Mouse (Mus musculus): ENCODE measurements around the gene Oxgr1. TPM values are rescaled to one million over a fixed set of nuclear protein-coding genes. Genes with fewer than 3 reads are reported as not detected.
"Not testable (repeated sequence)": the region's sequence is repeated elsewhere in the genome, so short reads cannot be mapped to it uniquely, and the experiment has no call there.

The Oxgr1 gene
- polyA plus RNA-seq, 1 experiment from 2014 or later = not detected

DNA sequence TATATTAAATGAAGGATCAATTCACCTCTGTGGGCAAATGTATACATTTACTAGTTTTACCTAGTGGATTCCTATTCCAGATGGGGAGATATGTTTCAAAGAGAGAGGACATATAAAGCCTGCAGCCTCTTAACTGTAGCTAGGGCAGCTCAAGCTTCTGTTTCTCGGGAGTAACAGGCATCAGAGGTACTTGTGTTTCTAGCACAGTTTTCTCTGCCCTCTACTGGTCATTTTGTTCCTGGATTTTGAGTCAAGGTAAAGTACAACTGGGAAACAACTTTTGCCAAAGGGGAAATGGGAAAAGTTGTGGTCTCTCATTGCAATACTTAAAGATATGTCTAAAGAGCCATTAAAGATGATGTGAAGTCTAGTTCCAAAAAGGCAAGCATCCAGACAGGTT is 37.1 kb downstream of the Oxgr1 start:
- no peak overlapping the region for H3K27ac ChIP-seq
- WGBS = 46% methylated on average over 1 of the region's 1 CpGs
- H3K27me3 ChIP-seq (ENCODE audit: low read depth, poor library complexity, severe bottlenecking) = no peaks in the 10 kb centered on the region
- H3K4me3 ChIP-seq = no peak overlapping the region
- no peaks in the 10 kb centered on the region for H3K9me3 ChIP-seq (replicated peaks)
- no peaks in the 10 kb centered on the region for H3K4me1 ChIP-seq
- H3K36me3 ChIP-seq = no peaks in the 10 kb centered on the region
- no peak for DNase-seq (ENCODE audit: low spot score)

DNA sequence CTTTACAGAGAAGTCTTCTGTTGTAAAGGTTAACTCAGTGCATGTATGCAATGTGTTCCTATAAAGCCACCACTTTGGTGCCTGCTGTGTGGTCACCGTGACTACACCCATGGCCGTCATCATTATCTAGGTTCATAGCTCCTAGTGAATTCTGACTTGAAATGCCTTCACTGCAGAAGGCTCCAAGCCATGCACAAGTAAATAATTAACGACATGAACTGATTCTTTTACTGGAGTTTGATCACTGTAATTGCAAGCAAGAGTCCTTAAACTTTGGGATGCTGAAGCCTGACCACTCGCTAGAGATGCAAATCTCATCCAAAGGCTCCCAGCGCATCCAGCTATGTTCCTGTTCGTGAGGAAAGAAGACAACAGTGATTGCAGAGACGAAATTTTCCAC is 38.6 kb downstream of the Oxgr1 start:
- 93% methylated on average over 7 of the region's 7 CpGs for WGBS
- H3K4me3 ChIP-seq = no peak overlapping the region

DNA sequence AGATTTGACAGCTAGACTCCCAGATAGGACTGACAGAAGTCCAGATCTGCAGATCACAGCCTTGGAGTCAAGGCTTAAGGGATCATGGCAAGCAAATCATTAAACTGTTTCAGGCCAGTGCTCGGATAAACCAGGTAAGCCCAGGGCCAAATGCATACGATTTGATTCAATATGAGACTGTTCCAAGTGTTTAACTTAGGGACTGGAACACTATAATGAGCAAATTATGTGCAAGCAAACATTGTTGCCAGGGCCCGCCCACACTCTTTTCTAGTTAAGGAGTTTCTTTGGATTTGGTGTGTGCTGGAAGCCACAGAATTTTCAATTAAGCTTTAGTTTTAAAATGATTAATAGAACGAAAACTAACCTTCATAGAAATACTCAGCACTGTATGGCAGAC is 39.6 kb downstream of the Oxgr1 start:
- Histone ChIP-seq H3K4me1 (no peaks in the 10 kb centered on the region), H3K27me3 (ENCODE audit: low read depth, poor library complexity, severe bottlenecking) (no peaks in the 10 kb centered on the region), H3K27ac (no peak overlapping the region), H3K36me3 (no peaks in the 10 kb centered on the region), H3K4me3 (no peak overlapping the region), H3K9me3 (replicated peaks) (no peaks in the 10 kb centered on the region)
- 86% methylated on average over 4 of the region's 4 CpGs for WGBS
- DNase-seq (ENCODE audit: low spot score) = no peak

More for the DNA sequence above, 38.6 kb downstream of the Oxgr1 start:
- no peak for DNase-seq (ENCODE audit: low spot score)
- no peaks in the 10 kb centered on the region for H3K36me3 ChIP-seq
- H3K9me3 ChIP-seq (replicated peaks) = no peaks in the 10 kb centered on the region
- no peaks in the 10 kb centered on the region for H3K4me1 ChIP-seq
- no peak overlapping the region for H3K27ac ChIP-seq
- H3K27me3 ChIP-seq (ENCODE audit: low read depth, poor library complexity, severe bottlenecking) = no peaks in the 10 kb centered on the region

DNA sequence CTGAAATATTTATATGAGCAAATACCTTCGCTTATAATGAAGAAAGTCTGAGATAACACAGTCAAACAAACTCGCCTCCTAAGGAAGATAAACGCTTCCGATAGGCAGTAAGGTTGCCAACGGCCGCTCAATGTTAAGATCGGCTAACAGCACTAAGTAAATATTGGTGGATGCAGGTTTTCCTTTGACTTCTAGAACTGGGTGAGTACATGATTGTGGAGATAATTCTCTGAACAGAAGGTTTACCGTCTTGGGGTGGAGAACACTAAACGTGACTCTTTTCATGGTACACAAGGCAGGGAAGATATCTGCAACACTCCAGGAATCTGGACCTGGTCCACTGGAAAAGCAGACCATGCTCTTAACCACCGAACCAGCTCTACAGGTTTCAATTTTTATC is 52.6 kb downstream of the Oxgr1 start:
- 91% methylated on average over 10 of the region's 10 CpGs for WGBS
- H3K27me3 ChIP-seq (ENCODE audit: low read depth, poor library complexity, severe bottlenecking) = no peaks in the 10 kb centered on the region
- no peaks in the 10 kb centered on the region for H3K4me1 ChIP-seq
- H3K4me3 ChIP-seq = no peak overlapping the region
- H3K36me3 ChIP-seq = no peaks in the 10 kb centered on the region
- DNase-seq (ENCODE audit: low spot score) = no peak
- H3K9me3 ChIP-seq (replicated peaks) = no peaks in the 10 kb centered on the region
- no peak overlapping the region for H3K27ac ChIP-seq

DNA sequence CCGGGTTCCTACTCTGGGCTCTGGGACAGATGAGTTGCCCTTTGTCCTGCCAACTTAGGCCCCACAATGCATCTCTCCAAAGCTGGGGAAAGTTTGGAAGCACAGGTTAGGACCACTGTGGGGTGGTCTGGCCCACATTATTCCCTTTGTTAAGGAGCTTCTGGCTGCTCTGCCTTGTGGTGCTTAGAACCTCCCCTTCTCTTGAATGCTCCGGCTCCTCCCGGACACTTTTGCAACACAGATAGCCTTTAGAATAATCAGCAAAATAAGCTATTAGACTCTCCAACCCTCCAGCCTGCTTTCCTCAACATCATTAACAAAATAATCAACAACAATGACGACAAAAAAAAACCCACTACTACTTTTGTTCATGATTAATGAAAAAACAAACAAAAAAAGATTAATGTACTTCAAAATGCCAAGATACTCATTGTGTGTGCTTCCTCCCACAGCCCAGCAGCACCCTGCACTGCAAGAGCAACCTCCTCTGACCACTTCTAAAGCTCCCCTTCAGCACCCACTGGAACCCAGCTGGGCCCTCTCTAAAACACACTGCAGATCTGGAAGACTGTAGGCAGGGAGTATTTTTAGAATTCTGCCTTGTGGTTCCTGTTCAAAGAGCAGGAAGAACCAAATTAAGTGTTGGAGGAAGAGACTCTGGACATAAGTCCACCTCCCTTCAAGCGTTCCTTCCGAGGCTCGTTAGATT is 53.1 kb downstream of the Oxgr1 start:
- 79% methylated on average over 7 of the region's 7 CpGs for WGBS
- Histone ChIP-seq H3K4me1 (no peaks in the 10 kb centered on the region), H3K9me3 (replicated peaks) (no peaks in the 10 kb centered on the region), H3K27me3 (ENCODE audit: low read depth, poor library complexity, severe bottlenecking) (no peaks in the 10 kb centered on the region), H3K36me3 (no peaks in the 10 kb centered on the region), H3K4me3 (no peak overlapping the region), H3K27ac (no peak overlapping the region)
- DNase-seq (ENCODE audit: low spot score) = no peak

DNA sequence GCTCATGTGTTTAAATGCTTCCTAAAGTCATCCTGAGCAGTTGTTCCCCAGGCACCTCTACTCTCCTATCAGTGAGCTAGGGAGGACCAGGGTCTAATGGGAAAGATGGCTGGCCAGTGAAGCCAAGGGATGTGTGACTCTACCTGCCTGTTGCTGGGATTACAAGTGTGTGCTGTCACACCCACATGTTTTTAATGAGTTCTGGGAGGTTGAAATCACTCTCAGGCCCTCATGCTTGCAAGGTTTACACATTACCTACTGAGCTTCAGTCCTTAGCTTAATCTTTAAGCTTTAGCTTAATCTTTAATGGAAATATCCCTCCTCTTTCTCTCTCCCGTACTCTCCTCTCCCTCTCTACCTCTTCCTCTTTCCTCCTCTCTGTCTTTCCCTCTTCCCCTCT is 55.0 kb downstream of the Oxgr1 start:
- 79% methylated on average over 1 of the region's 1 CpGs for WGBS
- Histone ChIP-seq H3K9me3 (replicated peaks) (no peaks in the 10 kb centered on the region), H3K36me3 (no peaks in the 10 kb centered on the region), H3K4me3 (no peak overlapping the region), H3K27ac (no peak overlapping the region), H3K27me3 (ENCODE audit: low read depth, poor library complexity, severe bottlenecking) (no peaks in the 10 kb centered on the region), H3K4me1 (no peaks in the 10 kb centered on the region)
- no peak for DNase-seq (ENCODE audit: low spot score)

DNA sequence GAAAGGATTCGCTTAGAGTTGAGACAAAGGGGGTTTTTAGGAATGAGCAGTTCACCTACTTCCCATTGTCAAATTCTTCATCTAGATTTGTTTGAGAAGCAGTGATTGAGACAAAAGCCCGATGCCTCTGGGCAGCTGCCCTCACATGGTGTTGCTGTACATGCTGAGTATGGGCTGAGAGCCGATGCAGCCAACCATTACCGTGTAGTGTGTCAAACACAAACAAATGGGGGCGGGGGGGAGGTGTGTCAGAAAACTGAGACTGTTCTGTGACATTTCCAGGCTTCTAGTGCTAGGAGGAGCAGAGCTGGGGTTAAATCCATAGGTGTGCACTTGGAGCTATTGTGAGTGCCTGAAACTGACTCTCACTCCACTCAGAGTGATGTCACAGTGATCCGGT is 55.5 kb downstream of the Oxgr1 start:
- WGBS = 87% methylated on average over 6 of the region's 6 CpGs
- no peak overlapping the region for H3K4me3 ChIP-seq
- no peaks in the 10 kb centered on the region for H3K27me3 ChIP-seq (ENCODE audit: low read depth, poor library complexity, severe bottlenecking)
- DNase-seq (ENCODE audit: low spot score) = no peak
- no peaks in the 10 kb centered on the region for H3K9me3 ChIP-seq (replicated peaks)
- no peak overlapping the region for H3K27ac ChIP-seq
- no peaks in the 10 kb centered on the region for H3K36me3 ChIP-seq
- H3K4me1 ChIP-seq = no peaks in the 10 kb centered on the region

DNA sequence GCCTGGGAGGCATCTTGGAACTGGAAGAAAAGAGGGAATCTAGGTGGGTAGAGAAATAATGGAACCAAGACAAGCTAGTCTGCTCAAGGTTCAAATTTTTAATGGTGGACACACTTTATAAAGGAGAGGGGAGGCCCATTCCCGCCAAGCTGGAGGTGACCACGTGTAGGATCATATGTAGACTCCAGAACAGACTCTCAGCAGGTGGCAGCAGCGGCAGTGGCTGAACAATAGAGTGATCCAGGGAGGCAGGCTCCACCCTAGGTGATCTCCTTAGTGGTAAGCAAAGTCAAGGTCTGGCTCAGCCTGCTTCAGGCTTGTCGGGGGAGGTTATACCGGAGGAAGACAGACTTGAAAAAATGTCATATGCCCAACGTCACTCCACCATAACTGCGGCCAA is 55.9 kb downstream of the Oxgr1 start:
- WGBS = 86% methylated on average over 7 of the region's 7 CpGs
- H3K27me3 ChIP-seq (ENCODE audit: low read depth, poor library complexity, severe bottlenecking); H3K36me3 ChIP-seq; H3K4me1 ChIP-seq; H3K9me3 ChIP-seq (replicated peaks); H3K27ac ChIP-seq; H3K4me3 ChIP-seq; DNase-seq (ENCODE audit: low spot score): not testable (repeated sequence)

DNA sequence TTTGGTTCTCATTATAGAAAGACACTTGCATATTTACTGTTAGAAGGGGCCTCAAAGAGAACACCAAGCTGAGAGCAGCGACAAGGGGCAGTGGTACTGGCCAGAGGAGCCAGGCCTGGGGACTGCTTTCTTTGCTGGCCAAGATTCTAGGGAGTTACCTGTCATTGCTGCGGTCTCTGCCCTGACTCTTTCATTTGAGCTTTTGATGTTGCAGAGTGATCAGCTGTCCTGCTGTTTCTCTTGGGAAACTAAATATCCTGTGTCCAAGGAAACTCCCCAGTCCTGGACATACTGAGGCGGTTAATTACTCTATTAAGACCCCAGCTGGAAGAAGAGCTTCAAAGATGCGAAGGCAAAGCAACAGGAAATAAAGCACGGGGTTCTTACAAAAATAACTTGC is 60.9 kb downstream of the Oxgr1 start:
- Histone ChIP-seq H3K36me3 (no peaks in the 10 kb centered on the region), H3K4me1 (peaks cover 5% of the 10 kb centered on the region; the same call in 1 of the 2 replicates), H3K27ac (no peak overlapping the region), H3K27me3 (ENCODE audit: low read depth, poor library complexity, severe bottlenecking) (no peaks in the 10 kb centered on the region), H3K9me3 (replicated peaks) (no peaks in the 10 kb centered on the region), H3K4me3 (no peak overlapping the region)
- DNase-seq (ENCODE audit: low spot score) = no peak
- whole genome bisulfite sequencing = 55% methylated on average over 5 of the region's 5 CpGs

DNA sequence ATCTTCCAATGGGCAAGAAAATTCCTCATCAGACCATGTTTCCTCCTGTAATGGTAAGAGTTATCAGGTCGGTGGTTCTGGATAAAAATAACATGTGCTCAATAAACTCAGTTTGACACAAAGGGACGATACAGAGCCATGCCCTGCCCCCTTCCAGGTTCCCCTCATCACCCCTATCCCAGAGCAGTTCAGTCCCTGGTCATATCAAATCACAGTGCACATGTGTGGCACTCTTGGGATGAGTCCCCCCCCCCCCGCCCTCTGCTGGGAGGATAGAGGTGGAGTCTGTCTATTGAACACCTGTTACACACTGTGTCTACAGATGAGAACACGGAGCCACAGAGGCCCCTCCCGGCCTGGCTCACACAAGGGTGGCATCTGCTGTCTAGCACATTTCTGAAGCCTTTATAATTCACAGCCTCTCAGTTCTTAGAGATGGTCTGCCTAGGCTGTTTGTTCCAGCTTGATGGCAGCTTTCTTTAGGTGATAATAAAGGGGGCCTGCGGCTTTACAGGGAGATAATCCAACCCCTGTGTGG is 61.5 kb downstream of the Oxgr1 start:
- 84% methylated on average over 6 of the region's 6 CpGs for whole genome bisulfite sequencing
- DNase-seq (ENCODE audit: low spot score) = no peak
- Histone ChIP-seq H3K4me3 (no peak overlapping the region), H3K27ac (no peak overlapping the region), H3K27me3 (ENCODE audit: low read depth, poor library complexity, severe bottlenecking) (no peaks in the 10 kb centered on the region), H3K36me3 (no peaks in the 10 kb centered on the region), H3K4me1 (peaks cover 5% of the 10 kb centered on the region; the same call in 1 of the 2 replicates), H3K9me3 (replicated peaks) (no peaks in the 10 kb centered on the region)

Other genes with a start within 250 kb of the Oxgr1 start
- gene Mbnl2, start 233.2 kb upstream of the Oxgr1 start, polyA plus RNA-seq (2016; fragmentation: Nextera tagmentation; extraction: Ambion mirVana) = 33.8 and 45.5 TPM in 2 replicates

Data from limb, embryonic 10.5 days (tissue).